Mouse (Mus musculus): ENCODE measurements around the gene Epha8. TPM values are rescaled to one million over a fixed set of nuclear protein-coding genes. Genes with fewer than 3 reads are reported as not detected.

The Epha8 gene
- not detected for total RNA-seq (2021)
- long read RNA-seq, experiment 1, result 0 reads
- long read RNA-seq, experiment 2, result 0 reads

- intact Hi-C loops (cut with DNase I), result no loop called here
- no peak for DNase-seq
Measured at GRCm38 (mm10) chr4:136956751-136957446, at the start of gene Epha8. TSS of gene Epha8 (minus strand) at chr4:136956816.

- peak in 1 of 2 experiments; percentile 12 for DNase-seq
- intact Hi-C loops (cut with DNase I), result no loop called here
Measured at GRCm38 (mm10) chr4:137001825-137002224, 45.2 kb upstream of the Epha8 start.

- intact Hi-C loops (cut with DNase I), result no loop called here
- no peak for DNase-seq
Measured at GRCm38 (mm10) chr4:137001020-137001419, 44.4 kb upstream of the Epha8 start.

DNA sequence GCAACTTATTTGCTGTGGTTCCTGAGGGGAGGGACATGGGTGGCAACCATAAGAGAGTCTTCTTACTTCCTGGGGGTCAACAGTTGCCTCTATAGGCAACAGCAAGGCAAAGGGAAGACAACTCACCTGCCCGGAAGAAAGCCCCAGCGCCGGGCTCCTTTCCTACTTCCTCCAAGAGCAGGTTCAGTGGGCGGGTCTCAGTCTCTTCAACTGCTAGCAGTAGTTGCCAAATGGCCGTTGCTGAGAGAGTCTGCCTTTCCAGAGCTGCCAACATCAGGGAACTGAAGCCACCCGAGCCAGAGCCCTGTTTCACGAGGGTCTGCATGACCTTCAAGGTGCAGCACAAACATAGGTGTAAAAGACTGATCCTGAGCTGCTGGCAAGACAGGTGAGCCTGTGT, 41.8 kb upstream of the Epha8 start:
- intact Hi-C loops (cut with DNase I), result no loop called here
- DNase-seq, result no peak

DNA sequence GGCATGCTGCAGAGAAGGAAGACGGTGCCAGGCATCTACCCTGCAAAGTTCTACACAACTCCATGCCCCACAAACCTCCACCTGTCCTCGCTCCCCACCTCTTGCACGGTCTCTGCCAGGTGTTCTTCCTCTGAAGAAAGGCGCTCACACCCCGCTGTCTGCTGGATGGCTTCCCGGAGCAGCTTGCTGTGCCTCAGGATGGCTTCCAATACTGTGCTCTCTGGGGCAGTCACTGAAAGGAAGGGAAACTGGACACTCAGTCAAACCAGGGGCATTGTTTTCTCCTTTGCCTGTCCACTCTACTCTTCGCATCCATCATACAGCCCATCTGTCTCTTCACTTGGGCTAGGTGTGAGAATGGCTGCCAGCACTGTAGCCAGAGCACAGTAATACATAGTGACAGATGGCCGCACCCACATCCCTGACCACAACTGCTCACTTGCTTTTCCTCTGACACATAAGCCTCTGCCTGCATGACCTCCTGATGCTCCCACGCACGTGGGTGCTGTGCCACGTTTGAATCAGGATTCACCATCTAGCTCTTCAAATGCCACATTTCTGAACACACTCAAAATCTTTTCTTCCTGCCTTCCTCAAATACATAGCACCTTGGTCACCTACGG, 41.2 kb upstream of the Epha8 start:
- intact Hi-C loops (cut with DNase I), result no loop called here

GRCm38 (mm10) chr4:136996933-136997332, 40.3 kb upstream of the Epha8 start:
- no peak for DNase-seq
- intact Hi-C loops (cut with DNase I), result no loop called here

More for the DNA sequence above, 41.2 kb upstream of the Epha8 start:
- DNase-seq, result no peak

- no peak for DNase-seq
- intact Hi-C loops (cut with DNase I), result no loop called here
Measured at GRCm38 (mm10) chr4:136995361-136995760, 38.7 kb upstream of the Epha8 start.

DNA sequence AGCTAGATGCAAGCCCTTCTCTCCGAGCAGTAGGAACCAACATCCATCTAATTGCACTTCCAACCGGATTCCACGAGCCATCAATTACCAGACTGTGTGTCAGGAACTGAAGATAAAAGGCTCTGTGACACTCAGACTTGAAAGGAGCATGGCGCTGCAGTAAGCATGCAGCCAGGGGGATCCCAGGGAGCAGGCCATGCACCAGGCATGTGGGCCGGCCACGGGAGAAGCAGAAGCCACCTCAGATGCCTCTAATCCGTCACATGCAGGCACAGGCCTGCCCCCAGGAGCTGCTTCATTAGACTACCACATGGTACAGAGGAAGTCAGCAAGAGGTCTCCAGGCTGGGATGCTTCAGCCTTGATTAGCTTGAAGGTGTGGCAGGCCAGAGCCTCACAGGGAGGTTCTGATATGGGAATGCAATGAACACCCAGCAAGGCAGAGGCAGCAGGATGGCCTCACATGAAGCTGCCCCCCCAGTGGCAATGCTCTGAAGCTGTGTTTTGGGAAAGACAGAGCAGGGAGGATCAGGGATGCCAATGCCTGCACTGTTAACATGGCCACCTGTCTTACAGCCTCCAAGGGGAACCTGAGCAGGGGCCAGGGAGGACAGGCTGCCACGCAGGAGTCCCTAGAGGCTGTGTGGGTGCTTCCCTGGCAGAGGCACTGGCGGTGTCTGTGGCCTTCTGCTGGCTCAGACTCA, 25.5 kb upstream of the Epha8 start:
- DNase-seq, result no peak
- intact Hi-C loops (cut with DNase I), result loop anchor here (5.0 kb wide), 2 partner anchors 75 to 330 kb away; no protein-coding TSS in a partner anchor

DNA sequence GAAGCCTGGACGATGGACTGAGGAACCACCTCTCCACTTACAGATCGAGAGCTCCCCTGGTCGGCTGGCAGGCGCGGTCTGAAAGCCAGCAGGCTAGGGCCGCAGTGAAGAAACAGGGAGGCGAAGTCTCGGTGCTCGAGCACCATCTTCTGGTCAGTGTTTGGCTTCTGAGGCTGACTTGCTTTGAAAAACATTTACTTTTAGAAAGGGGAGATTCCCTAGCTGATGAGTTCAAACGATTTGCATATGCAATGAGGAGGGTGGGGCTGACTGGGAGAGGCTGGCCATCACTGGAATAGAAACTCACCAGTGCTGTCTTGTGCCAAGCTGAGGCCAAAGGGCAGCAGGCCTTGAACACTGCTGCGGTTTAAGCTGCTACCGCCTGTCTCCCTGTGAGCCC, 24.7 kb upstream of the Epha8 start:
- intact Hi-C loops (cut with DNase I), result loop anchor here (5.0 kb wide), 2 partner anchors 74 to 329 kb away; no protein-coding TSS in a partner anchor
- peak; percentile 18 to 47 for DNase-seq

DNA sequence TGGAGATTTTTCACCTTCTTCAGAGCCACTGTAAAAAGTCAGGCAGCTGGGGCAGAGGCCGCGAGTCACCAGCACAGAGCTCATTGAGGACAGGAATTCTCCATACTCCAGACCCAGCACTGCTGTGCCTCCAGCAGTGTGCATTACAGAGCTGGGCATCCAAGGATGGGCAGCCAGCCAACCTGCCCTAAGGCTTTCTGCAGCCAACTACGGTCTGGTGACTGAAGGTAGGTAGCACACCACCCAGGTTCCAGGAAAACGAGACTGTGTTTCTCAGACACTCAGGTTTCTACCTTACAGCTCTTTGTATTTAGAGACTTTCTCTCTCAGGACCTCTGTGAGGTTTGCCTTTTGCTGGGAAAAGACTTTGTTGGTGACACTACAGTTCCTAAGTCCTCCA, 24.3 kb upstream of the Epha8 start:
- no peak for DNase-seq
- intact Hi-C loops (cut with DNase I), result loop anchor here (5.0 kb wide), 2 partner anchors 74 to 329 kb away; no protein-coding TSS in a partner anchor

GRCm38 (mm10) chr4:136977244-136977643, 20.6 kb upstream of the Epha8 start:
- DNase-seq, result no peak
- intact Hi-C loops (cut with DNase I), result no loop called here

DNA sequence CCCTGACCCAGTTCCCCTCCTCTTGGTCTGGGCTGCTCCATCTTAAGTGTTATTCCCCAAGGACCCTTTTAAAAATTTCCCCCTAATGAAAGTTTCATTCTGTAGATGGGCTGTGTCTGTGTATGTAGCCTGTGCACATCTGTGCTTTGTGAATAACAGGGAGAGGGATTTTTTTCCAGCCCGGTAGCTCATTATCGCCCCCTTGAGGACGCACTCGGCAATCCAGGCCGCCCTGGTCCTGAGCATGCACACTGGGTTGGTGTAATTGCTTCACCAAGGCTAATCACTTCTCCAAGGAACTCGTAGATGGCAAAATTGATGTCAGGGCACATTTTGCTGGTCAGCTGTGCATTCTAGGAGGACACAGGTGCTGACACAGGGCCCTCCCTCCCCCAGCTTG, 14.3 kb upstream of the Epha8 start:
- peak; percentile 34 to 46 for DNase-seq
- intact Hi-C loops (cut with DNase I), result no loop called here

- intact Hi-C loops (cut with DNase I), result no loop called here
- DNase-seq, result no peak
Measured at GRCm38 (mm10) chr4:136969503-136970276, 13.1 kb upstream of the Epha8 start.

DNA sequence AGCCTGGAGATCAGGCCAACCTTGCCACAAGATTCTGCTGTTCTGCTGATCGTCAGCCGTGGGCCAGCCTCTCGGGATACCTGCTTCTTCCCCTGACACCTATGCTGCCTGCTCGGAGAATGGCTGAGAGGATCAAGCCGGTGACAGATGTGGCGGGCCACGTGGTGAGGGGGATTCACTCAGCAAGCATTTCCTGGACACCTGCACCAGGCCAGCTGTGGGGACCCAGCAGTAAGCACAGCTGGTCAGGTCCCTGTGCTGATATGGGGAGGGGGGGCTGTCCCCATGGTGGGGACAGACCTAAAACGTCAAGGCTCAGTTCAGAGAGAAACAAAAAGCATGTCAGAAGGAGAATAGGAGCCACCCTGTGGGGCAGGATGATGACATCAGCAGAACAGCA, 12.5 kb upstream of the Epha8 start:
- intact Hi-C loops (cut with DNase I), result no loop called here
- no peak for DNase-seq

DNA sequence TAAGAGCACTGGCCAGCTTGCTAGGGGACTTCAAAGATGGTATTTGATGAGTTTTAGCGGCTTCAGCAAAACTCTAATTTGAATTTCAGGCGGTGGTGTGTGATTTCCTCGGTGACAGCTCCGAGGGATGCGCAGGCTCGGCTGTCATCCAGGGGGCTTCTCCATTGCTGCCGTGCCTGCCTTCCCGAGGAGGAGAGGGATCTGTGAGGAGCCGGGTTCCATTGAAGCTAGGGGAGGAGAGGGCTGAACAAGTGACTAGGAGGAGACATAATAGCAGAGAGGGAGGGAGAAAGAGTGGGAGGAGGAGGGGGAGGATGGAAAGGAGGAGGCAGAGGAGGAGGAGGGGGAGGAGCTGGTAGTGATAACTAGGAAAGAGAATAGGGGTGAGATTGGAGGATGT, 10.9 kb upstream of the Epha8 start:
- no peak for DNase-seq
- intact Hi-C loops (cut with DNase I), result no loop called here

DNA sequence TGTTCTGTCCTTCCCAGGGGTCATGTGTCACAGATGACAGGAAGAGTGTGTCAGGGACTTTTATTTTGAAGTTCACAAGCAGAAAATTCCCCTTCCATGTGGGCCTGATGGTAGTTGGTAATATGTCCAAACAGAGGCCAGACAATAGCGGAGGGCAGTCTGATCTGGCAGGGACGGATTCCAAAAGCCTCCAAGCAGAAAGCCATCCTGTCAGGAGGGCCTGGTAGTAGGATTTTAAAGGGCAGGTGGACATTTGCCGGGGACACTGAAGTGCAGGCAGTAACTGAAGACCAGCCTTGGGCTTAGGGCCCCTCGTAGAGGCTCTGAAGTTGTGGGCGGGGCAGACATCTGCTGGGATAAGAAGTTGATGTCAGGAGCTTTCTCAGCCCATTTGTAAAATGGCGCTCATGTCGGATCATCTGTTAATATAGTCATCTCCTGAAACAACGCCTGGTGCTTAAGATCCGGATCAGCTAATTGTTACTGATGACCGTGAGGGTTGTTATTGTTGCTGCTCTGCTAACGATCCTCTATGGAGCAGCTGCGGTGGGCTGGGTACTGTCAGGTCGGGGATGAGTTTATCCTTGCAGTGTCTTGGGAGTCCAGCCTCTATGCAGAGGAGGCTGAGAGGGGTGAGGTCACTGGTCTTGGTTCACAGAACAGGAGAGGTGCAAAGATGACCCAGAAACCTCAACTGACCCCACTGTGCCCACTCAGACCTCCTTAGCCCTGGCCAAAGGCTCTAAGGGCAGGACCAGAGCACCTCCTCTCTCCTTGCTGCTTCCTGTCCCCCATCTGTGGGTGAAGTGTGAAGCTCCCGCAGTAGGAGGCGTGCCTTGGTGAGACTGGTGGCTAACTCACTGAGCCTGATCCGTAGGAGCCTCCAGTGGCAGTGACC, 10.1 kb upstream of the Epha8 start:
- intact Hi-C loops (cut with DNase I), result no loop called here
- no peak for DNase-seq

GRCm38 (mm10) chr4:136964990-136965421, 8.4 kb upstream of the Epha8 start:
- no peak for DNase-seq

GRCm38 (mm10) chr4:136962447-136962846, 5.8 kb upstream of the Epha8 start:
- no peak for DNase-seq
- intact Hi-C loops (cut with DNase I), result no loop called here

More at GRCm38 (mm10) chr4:136964990-136965421, 8.4 kb upstream of the Epha8 start:
- intact Hi-C loops (cut with DNase I), result no loop called here

GRCm38 (mm10) chr4:136961642-136962285, 5.1 kb upstream of the Epha8 start:
- intact Hi-C loops (cut with DNase I), result no loop called here
- no peak for DNase-seq
